Mouse (Mus musculus): ENCODE data around the gene Zp3. TPM values are rescaled to one million over a fixed set of nuclear protein-coding genes. Genes with fewer than 3 reads are reported as not detected.

Gene Zp3
- polyA plus RNA-seq (2015; fragmentation: Nextera tagmentation; extraction: Ambion mirVana), result 0.40 and 0.83 TPM in 2 replicates

- H3K4me2 ChIP-seq (replicated peaks), result no peak within 1 kb of the TSS
- no peaks in the 10 kb centered on the region for H3K27me3 ChIP-seq
- WGBS, result 75% methylated on average over 8 of the region's 8 CpGs
- H3K27ac ChIP-seq (replicated peaks), result no peak within 1 kb of the TSS
- 0 out of 2 replicates have a peak, but pooled peaks cover 4% of the 10 kb centered on the region for H3K4me1 ChIP-seq
- no peak within 1 kb of the TSS for H3K9ac ChIP-seq
- H3K36me3 ChIP-seq, result no peaks in the 10 kb centered on the region
- no peaks in the 10 kb centered on the region for H3K9me3 ChIP-seq (replicated peaks)
- no peak within 1 kb of the TSS for H3K4me3 ChIP-seq (replicated peaks)
- no peak for ATAC-seq (ENCODE audit: insufficient number of reproducible peaks, low FRiP score, low TSS enrichment, low read depth)
Observed at GRCm38 (mm10) chr5:135979904-135980303, at the start of gene Zp3. Gene Zp3, plus strand, starts transcription at chr5:135980099.

DNA sequence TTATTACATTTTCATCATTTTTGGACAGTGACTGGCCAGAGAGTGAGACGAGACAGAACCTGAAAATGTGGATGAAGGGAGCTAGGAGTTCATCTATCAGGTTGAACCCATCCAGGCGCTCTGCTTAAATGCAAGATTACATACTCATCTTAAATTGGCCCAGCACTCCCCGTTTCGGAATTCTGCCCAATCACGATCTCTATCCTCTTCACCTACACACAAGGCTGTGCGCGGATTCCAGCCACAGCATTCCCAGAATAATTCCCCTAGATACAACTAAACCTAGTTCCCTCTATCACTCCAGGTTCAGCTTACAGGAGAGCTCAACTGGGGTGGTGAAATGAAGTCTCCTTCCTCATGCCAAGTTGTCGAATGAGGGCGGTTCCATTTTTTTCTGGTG, 48.4 kb upstream of the Zp3 start:
- H3K27me3 ChIP-seq, result no peaks in the 10 kb centered on the region
- no peak overlapping the region for H3K4me2 ChIP-seq (replicated peaks)
- H3K27ac ChIP-seq (replicated peaks), result no peak overlapping the region
- no peak overlapping the region for H3K9ac ChIP-seq
- H3K4me1 ChIP-seq, result peaks cover 21% of the 10 kb centered on the region; the same call in 1 of the 2 replicates
- H3K9me3 ChIP-seq (replicated peaks), result no peaks in the 10 kb centered on the region
- H3K4me3 ChIP-seq (replicated peaks), result no peak overlapping the region
- peaks cover 43% of the 10 kb centered on the region for H3K36me3 ChIP-seq
- no peak for ATAC-seq (ENCODE audit: insufficient number of reproducible peaks, low FRiP score, low TSS enrichment, low read depth)
- WGBS, result 87% methylated on average over 9 of the region's 9 CpGs

- Histone ChIP-seq H3K27ac (replicated peaks) (no peak overlapping the region), H3K9ac (no peak overlapping the region), H3K27me3 (no peaks in the 10 kb centered on the region), H3K4me1 (peaks cover 21% of the 10 kb centered on the region; the same call in 1 of the 2 replicates), H3K9me3 (replicated peaks) (no peaks in the 10 kb centered on the region), H3K4me2 (replicated peaks) (no peak overlapping the region), H3K36me3 (peaks cover 40% of the 10 kb centered on the region), H3K4me3 (replicated peaks) (no peak overlapping the region)
- 75% methylated on average over 2 of the region's 2 CpGs for WGBS
- ATAC-seq (ENCODE audit: insufficient number of reproducible peaks, low FRiP score, low TSS enrichment, low read depth), result no peak
Observed at GRCm38 (mm10) chr5:135932359-135932758, 47.5 kb upstream of the Zp3 start.

GRCm38 (mm10) chr5:135933222-135933899, 46.5 kb upstream of the Zp3 start:
- H3K4me1 ChIP-seq, result peaks cover 21% of the 10 kb centered on the region; the same call in 1 of the 2 replicates
- ATAC-seq (ENCODE audit: insufficient number of reproducible peaks, low FRiP score, low TSS enrichment, low read depth), result no peak
- H3K9me3 ChIP-seq (replicated peaks), result no peaks in the 10 kb centered on the region
- peaks cover 30% of the 10 kb centered on the region for H3K36me3 ChIP-seq
- peak overlapping the region; percentile 56 for H3K4me2 ChIP-seq (replicated peaks)
- H3K4me3 ChIP-seq (replicated peaks), result peak overlapping the region; percentile 67
- peak overlapping the region; percentile 99 for H3K27ac ChIP-seq (replicated peaks)
- H3K27me3 ChIP-seq, result no peaks in the 10 kb centered on the region
- 5% methylated on average over 12 of the region's 12 CpGs for WGBS
- peak overlapping the region; percentile 73; the same call in 1 of the 2 replicates for H3K9ac ChIP-seq

GRCm38 (mm10) chr5:135933900-135934441, 45.9 kb upstream of the Zp3 start:
- WGBS, result under 1% methylated on average over 34 of the region's 35 CpGs
- no peaks in the 10 kb centered on the region for H3K27me3 ChIP-seq
- peak overlapping the region; percentile 99 for H3K27ac ChIP-seq (replicated peaks)
- H3K36me3 ChIP-seq, result peaks cover 29% of the 10 kb centered on the region
- peak overlapping the region; percentile 73 for H3K9ac ChIP-seq
- H3K9me3 ChIP-seq (replicated peaks), result no peaks in the 10 kb centered on the region
- H3K4me2 ChIP-seq (replicated peaks), result peak overlapping the region; percentile 56
- ATAC-seq (ENCODE audit: insufficient number of reproducible peaks, low FRiP score, low TSS enrichment, low read depth), result peak; percentile 63
- H3K4me1 ChIP-seq, result peaks cover 21% of the 10 kb centered on the region; the same call in 1 of the 2 replicates
- peak overlapping the region; percentile 67 for H3K4me3 ChIP-seq (replicated peaks)

DNA sequence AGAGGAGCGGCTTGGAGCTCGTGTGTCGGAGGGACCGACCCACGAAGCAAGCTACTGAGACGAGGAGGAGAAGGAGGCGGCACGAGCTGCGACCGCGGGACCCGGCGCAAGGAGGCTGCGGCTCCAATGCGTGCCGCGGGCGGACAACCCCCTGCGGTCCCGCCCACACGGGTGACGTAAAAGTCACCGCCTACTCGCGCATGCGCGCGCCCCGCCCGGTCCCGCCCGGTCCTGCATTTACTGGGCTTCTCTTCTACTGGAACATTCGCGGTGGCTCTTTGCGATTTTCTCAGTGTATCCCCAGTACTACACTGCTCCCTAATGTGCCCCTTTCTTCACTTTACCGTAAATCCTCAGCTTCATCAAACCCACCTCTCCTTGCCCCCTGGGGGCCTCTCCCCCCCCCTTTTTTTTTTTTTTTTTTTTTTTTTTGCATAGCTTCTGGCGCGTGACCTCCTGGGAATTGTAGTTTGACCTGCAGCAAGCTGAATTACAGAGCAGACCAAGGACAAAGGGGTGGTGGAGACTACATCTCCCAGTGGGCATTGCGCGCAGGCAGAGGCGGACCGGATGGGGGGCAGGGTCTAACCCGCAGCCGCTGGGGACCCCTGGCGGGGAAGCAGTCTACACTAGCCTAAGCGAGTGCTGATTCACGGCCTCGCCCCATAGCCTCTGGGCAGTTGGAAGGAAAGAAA, 45.3 kb upstream of the Zp3 start, which contains the start of gene Ywhag:
Ywhag (minus strand) TSS at position 136 of the 695 bp plus-strand sequence.
- peaks cover 22% of the 10 kb centered on the region for H3K36me3 ChIP-seq
- peak within 1 kb of the TSS; percentile 56 for H3K4me2 ChIP-seq (replicated peaks)
- WGBS, result under 1% methylated on average over 48 of the region's 48 CpGs
- peak; percentile 97 for ATAC-seq (ENCODE audit: insufficient number of reproducible peaks, low FRiP score, low TSS enrichment, low read depth)
- H3K9me3 ChIP-seq (replicated peaks), result no peaks in the 10 kb centered on the region
- H3K27me3 ChIP-seq, result no peaks in the 10 kb centered on the region
- peak within 1 kb of the TSS; percentile 73 for H3K9ac ChIP-seq
- H3K4me3 ChIP-seq (replicated peaks), result peak within 1 kb of the TSS; percentile 67
- H3K27ac ChIP-seq (replicated peaks), result peak within 1 kb of the TSS; percentile 99
- H3K4me1 ChIP-seq, result peaks cover 21% of the 10 kb centered on the region; the same call in 1 of the 2 replicates

DNA sequence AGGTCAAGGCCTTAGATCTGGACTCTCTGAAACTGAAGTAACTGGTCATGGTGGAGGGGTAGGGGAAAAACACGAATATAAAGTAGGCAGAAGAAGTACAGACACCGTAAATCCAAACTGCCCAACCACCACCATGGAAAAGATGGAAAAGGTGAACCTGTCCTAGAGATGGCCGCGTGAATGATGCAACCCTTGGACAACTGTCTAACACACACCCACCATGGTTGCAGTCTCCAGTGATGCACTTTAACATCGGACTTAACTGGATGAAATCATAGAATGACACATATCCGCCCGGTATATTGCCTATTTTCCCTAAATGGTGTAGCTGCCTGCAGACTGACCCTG, 44.7 kb upstream of the Zp3 start:
- Histone ChIP-seq H3K27ac (replicated peaks) (peak overlapping the region; percentile 99), H3K4me3 (replicated peaks) (peak overlapping the region; percentile 67), H3K27me3 (no peaks in the 10 kb centered on the region), H3K9ac (no peak overlapping the region), H3K4me1 (peaks cover 21% of the 10 kb centered on the region; the same call in 1 of the 2 replicates), H3K4me2 (replicated peaks) (peak overlapping the region; percentile 56), H3K36me3 (peaks cover 17% of the 10 kb centered on the region), H3K9me3 (replicated peaks) (no peaks in the 10 kb centered on the region)
- 45% methylated on average over 7 of the region's 7 CpGs for WGBS
- no peak for ATAC-seq (ENCODE audit: insufficient number of reproducible peaks, low FRiP score, low TSS enrichment, low read depth)

GRCm38 (mm10) chr5:135935641-135936190, 44.2 kb upstream of the Zp3 start:
- H3K4me1 ChIP-seq, result peaks cover 21% of the 10 kb centered on the region; the same call in 1 of the 2 replicates
- no peak overlapping the region for H3K4me3 ChIP-seq (replicated peaks)
- 80% methylated on average over 6 of the region's 6 CpGs for WGBS
- peaks cover 11% of the 10 kb centered on the region; the same call in 1 of the 2 replicates for H3K36me3 ChIP-seq
- no peak overlapping the region for H3K27ac ChIP-seq (replicated peaks)
- no peaks in the 10 kb centered on the region for H3K27me3 ChIP-seq
- no peaks in the 10 kb centered on the region for H3K9me3 ChIP-seq (replicated peaks)
- no peak for ATAC-seq (ENCODE audit: insufficient number of reproducible peaks, low FRiP score, low TSS enrichment, low read depth)
- H3K4me2 ChIP-seq (replicated peaks), result no peak overlapping the region
- no peak overlapping the region for H3K9ac ChIP-seq

GRCm38 (mm10) chr5:135940587-135940986, 39.3 kb upstream of the Zp3 start:
- H3K4me2 ChIP-seq (replicated peaks), result no peak overlapping the region
- H3K9ac ChIP-seq, result no peak overlapping the region
- H3K27me3 ChIP-seq, result no peaks in the 10 kb centered on the region
- ATAC-seq (ENCODE audit: insufficient number of reproducible peaks, low FRiP score, low TSS enrichment, low read depth), result no peak
- H3K36me3 ChIP-seq, result no peaks in the 10 kb centered on the region
- 0 out of 2 replicates have a peak, but pooled peaks cover under 1% of the 10 kb centered on the region for H3K4me1 ChIP-seq
- no peak overlapping the region for H3K4me3 ChIP-seq (replicated peaks)
- H3K27ac ChIP-seq (replicated peaks), result no peak overlapping the region
- no peaks in the 10 kb centered on the region for H3K9me3 ChIP-seq (replicated peaks)
- WGBS, result 53% methylated on average over 5 of the region's 5 CpGs

DNA sequence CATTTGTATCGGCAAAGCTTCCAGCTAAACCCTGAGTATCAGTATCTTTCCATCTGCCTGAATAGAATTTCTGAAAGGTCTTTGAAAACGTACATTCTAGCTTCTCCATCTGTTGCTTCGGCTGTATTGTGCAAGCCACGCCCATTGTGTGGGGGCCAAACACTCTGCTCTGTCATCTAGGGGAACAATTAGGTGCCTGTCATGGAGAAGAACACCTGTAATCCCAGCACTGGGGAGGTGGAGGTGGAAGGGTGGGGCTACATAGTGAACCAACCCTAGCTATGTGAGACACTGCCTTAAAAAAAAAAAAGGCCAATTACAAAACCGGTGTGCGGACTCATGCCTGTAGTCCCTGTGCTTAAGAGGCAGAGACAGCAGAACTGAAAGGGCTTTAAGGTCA, 37.2 kb upstream of the Zp3 start:
- H3K4me1 ChIP-seq, result peaks cover 12% of the 10 kb centered on the region
- H3K36me3 ChIP-seq, result no peaks in the 10 kb centered on the region
- no peaks in the 10 kb centered on the region for H3K9me3 ChIP-seq (replicated peaks)
- H3K4me2 ChIP-seq (replicated peaks), result no peak overlapping the region
- no peak for ATAC-seq (ENCODE audit: insufficient number of reproducible peaks, low FRiP score, low TSS enrichment, low read depth)
- no peak overlapping the region for H3K4me3 ChIP-seq (replicated peaks)
- 60% methylated on average over 6 of the region's 6 CpGs for WGBS
- H3K27ac ChIP-seq (replicated peaks), result no peak overlapping the region
- H3K27me3 ChIP-seq, result no peaks in the 10 kb centered on the region
- H3K9ac ChIP-seq, result no peak overlapping the region

GRCm38 (mm10) chr5:135945916-135946408, 33.9 kb upstream of the Zp3 start:
- Histone ChIP-seq H3K4me1 (peaks cover 12% of the 10 kb centered on the region), H3K9me3 (replicated peaks) (no peaks in the 10 kb centered on the region), H3K36me3 (no peaks in the 10 kb centered on the region), H3K9ac (no peak overlapping the region), H3K27ac (replicated peaks) (no peak overlapping the region; the same call in 1 of the 2 replicates), H3K27me3 (no peaks in the 10 kb centered on the region), H3K4me2 (replicated peaks) (0 out of 2 replicates have a peak overlapping the region, but pooled peaks have one; percentile 15), H3K4me3 (replicated peaks) (no peak overlapping the region)
- ATAC-seq (ENCODE audit: insufficient number of reproducible peaks, low FRiP score, low TSS enrichment, low read depth), result peak; percentile 43
- WGBS, result 42% methylated on average over 10 of the region's 10 CpGs
